Mouse (Mus musculus) layer of hippocampus, postnatal 14 days (tissue): ENCODE measurements around the gene Rftn1. TPM values are rescaled to one million over a fixed set of nuclear protein-coding genes. Genes with fewer than 3 reads are reported as not detected.

Experiments
- DNase-seq, 2 experiments: peaks; one replicate each; pipeline ENCODE4 v3.0.0; 2021 to 2022; ENCODE audit warnings: low spot score in 2 of 2, mixed read lengths in 1 of 2
- total RNA-seq, 2 experiments: library from RNA; stranded (reverse); gene quantifications; 2 replicates each; pipeline ENCODE4 v1.2.3; 2021

Gene Rftn1
- total RNA-seq, 2 experiments from 2014 or later: 12.8 to 14.5 TPM

GRCm38 (mm10) chr17:50173368-50173767 lies 17.1 kb downstream of the Rftn1 start:
- no peak for DNase-seq

- no peak for DNase-seq
Observed at GRCm38 (mm10) chr17:50172795-50173194, 17.7 kb downstream of the Rftn1 start.

GRCm38 (mm10) chr17:50170935-50171545 lies 19.4 kb downstream of the Rftn1 start:
- no peak for DNase-seq

GRCm38 (mm10) chr17:50169946-50170427 lies 20.5 kb downstream of the Rftn1 start:
- DNase-seq: no peak

GRCm38 (mm10) chr17:50160904-50161805 lies 29.3 kb downstream of the Rftn1 start:
- no peak for DNase-seq

GRCm38 (mm10) chr17:50160357-50160756 lies 30.1 kb downstream of the Rftn1 start:
- no peak for DNase-seq

- DNase-seq: no peak
Observed at GRCm38 (mm10) chr17:50159816-50160215, 30.7 kb downstream of the Rftn1 start.

- no peak for DNase-seq
Observed at GRCm38 (mm10) chr17:50158565-50158964, 31.9 kb downstream of the Rftn1 start.

GRCm38 (mm10) chr17:50157190-50158150 lies 33.0 kb downstream of the Rftn1 start:
- no peak for DNase-seq

- no peak for DNase-seq
Observed at GRCm38 (mm10) chr17:50152085-50152484, 38.4 kb downstream of the Rftn1 start.

GRCm38 (mm10) chr17:50151208-50151723 lies 39.2 kb downstream of the Rftn1 start:
- DNase-seq: no peak

GRCm38 (mm10) chr17:50150416-50151207 lies 39.9 kb downstream of the Rftn1 start:
- DNase-seq: peak; percentile 55 to 67

GRCm38 (mm10) chr17:50149690-50150210 lies 40.7 kb downstream of the Rftn1 start:
- peak in 1 of 2 experiments; percentile 9 for DNase-seq

GRCm38 (mm10) chr17:50147831-50148587 lies 42.5 kb downstream of the Rftn1 start:
- no peak for DNase-seq

GRCm38 (mm10) chr17:50143354-50143753 lies 47.1 kb downstream of the Rftn1 start:
- DNase-seq: no peak

GRCm38 (mm10) chr17:50142553-50142952 lies 47.9 kb downstream of the Rftn1 start:
- no peak for DNase-seq

GRCm38 (mm10) chr17:50142151-50142550 lies 48.3 kb downstream of the Rftn1 start:
- DNase-seq: no peak

- no peak for DNase-seq
Observed at GRCm38 (mm10) chr17:50136060-50136459, 54.4 kb downstream of the Rftn1 start.

GRCm38 (mm10) chr17:50135466-50135865 lies 55.0 kb downstream of the Rftn1 start:
- no peak for DNase-seq
